Mouse (Mus musculus): Measurements from ENCODE around the gene Gal3st4.

DNA sequence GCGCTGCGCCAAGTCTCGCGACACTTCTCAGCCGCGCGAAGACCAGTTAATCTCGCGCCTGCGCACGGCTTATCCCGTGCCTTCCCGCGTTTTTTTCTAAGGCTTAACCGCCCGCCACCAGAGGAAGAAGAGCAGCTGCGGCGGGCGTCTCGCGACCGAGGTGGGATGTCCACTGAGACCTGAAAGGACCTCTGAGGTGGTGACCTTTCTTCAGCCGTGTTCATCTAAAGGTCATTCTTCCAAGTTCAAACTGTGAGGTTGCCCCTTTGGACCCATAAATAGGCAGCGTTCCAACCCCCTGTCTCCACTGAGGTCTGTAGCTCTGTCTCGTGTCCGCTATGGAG is 7.8 kb upstream of the Gal3st4 start:
- TF ChIP-seq RAD21 (IDR thresholded peaks at IDR 0.05; ENCODE audit: low read depth, low read length): no peak
- no peak for TF ChIP-seq MAFK (IDR thresholded peaks at IDR 0.05; ENCODE audit: borderline replicate concordance, low read depth, low read length)
- no peak for TF ChIP-seq EP300 (IDR thresholded peaks at IDR 0.05; ENCODE audit: low read depth in 1 of 2, low read length in 2 of 2)
- no peak for TF ChIP-seq CTCF (IDR thresholded peaks at IDR 0.05 in 2 of 3, conservative IDR thresholded peaks at IDR 0.05 in 1 of 3; ENCODE audit: control insufficient read depth in 1 of 3, insufficient read depth in 1 of 3, low read depth in 2 of 3, low read length in 3 of 3, poor library complexity in 1 of 3, severe bottlenecking in 1 of 3)
- TF ChIP-seq POLR2AphosphoS2 (IDR thresholded peaks at IDR 0.05; ENCODE audit: low read length): no peak
- no peak for TF ChIP-seq MEF2A (IDR thresholded peaks at IDR 0.05; ENCODE audit: extremely low read depth, insufficient replicate concordance, low read depth, low read length, poor library complexity, severe bottlenecking)
- no peak for TF ChIP-seq USF1 (IDR thresholded peaks at IDR 0.05; ENCODE audit: low read depth, low read length)
- TF ChIP-seq SIN3A (IDR thresholded peaks at IDR 0.05; ENCODE audit: low read length): no peak
- no peak for TF ChIP-seq E2F4 (IDR thresholded peaks at IDR 0.05; ENCODE audit: borderline replicate concordance, low read depth, low read length)
- TF ChIP-seq HCFC1 (IDR thresholded peaks at IDR 0.05; ENCODE audit: low read depth, low read length): no peak
- no peak for TF ChIP-seq TCF12 (IDR thresholded peaks at IDR 0.05; ENCODE audit: low read depth, low read length)
- TF ChIP-seq TAL1 (IDR thresholded peaks at IDR 0.05; ENCODE audit: low read length): no peak
- no peak for TF ChIP-seq CHD1 (IDR thresholded peaks at IDR 0.05; ENCODE audit: low read depth, low read length)
- no peak for TF ChIP-seq POLR2A (IDR thresholded peaks at IDR 0.05; ENCODE audit: control insufficient read depth in 1 of 2, insufficient read depth in 1 of 2, low read depth in 1 of 2, low read length in 2 of 2, poor library complexity in 1 of 2)
